Mouse (Mus musculus): ENCODE measurements at regions not wholly inside any gene's neighbourhood (a gene's known extent, or its start where the extent isn't known, plus 50 kb on each side); places are given as distances from the start of the nearest gene placed in this dataset.

DNA sequence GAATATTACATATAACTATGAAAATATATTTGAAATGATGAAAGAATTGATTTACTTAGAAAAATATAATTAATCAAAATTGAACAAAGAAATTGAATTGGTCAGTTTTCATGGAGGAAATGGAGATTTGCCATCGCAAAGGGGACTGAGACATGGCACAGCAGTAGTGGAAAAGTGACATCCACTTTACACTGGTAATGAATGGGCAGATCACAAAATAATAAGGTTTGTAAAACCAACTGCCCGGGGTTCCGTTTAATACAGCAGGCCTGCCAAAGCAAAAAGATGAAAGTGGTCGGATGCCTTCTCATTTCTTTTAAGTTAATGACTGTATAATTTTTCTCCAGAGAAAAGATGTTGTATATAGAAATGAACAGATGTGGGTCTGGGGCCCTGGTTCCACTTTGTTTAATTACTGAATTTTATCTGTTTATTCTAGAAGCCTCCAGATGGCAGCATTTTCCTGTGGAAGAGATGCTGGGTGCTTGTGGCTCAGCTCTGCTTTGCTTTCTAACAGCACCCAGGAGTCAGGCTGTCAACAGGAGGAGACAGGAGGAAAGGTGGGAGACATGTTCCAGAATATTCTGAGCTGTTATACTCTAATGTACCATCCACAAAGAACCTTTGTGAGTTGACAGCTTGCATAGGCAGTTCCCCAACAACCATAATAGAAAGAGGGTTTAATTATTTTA lies 75.6 kb upstream of the Fbxl17 start:
- peak; percentile 31 for DNase-seq (ENCODE audit: extremely low spot score)

DNA sequence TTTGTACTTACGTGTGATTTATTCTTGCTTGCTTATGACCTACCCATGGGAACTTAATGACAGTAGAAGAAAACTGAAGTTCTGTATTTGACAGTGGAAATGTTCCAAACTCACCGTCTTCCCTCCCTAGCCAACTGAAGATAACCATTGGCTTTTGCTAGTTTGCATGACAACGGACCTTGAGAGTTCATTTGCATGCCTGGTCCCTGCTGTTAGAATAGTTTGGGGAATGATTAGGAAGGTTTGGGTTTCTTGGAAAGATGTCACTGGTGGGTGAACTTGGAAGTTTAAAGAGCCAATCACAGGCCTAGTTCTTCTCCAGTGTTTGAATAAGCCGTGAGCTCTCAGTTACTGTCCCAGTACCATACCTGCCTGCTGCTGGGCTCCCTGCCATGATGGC lies 83.1 kb upstream of the Fbxl17 start:
- DNase-seq (ENCODE audit: extremely low spot score) = no peak

DNA sequence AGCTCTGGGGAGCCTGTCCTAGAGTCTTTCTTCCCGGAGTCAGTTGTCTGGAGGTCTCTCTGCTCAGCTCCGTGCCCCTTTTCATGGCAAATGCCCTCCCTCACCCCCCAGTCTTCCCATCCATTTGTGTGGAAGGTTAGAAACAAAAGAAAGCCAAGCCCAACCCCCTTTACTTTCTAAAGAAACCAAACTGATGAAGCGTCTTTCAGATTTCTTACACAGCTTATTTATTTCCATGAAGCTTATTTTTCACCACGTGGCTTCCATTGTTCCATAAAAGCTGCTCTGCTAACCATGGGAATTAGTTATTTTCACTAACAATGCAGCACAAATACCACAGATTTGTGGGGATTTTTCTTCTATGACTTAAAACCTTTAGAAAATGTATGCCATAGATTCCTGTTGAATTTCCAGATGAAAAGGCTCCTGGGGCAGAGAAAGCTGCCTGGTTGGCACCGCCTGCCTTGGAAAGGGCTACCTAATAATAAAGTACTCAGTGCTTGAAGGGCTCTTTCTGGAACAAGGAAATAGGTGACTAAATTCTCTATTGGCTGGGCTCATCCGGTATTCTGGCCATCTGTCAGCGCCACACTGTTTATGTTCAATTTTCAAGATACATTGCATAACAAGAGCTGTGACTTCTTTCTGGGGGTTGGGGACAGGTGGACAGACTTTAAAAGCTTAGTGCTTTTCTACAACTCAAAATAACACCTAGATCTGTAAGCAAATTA lies 107.4 kb upstream of the Fbxl17 start:
- no peak for DNase-seq (ENCODE audit: extremely low spot score)

DNA sequence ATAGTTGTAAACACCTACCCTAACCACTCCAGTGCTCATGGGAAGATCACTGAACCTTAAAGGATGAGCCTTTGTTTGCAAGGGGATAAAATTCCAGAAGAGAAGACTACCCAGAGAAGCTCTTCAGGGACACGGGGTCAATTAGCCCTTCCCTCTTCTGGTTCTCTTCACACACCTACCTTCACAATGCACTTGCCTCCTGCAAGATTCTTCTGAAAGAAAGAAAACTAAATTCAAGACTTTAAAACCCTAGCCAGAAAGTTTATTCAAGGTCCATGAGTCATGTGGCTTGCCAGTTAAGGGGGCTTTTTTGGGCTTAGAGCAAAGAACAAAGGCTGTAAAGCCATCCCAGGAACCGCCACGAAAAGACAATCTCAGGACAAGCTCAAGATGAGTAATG lies 122.9 kb upstream of the Fbxl17 start:
- no peak for DNase-seq (ENCODE audit: extremely low spot score)

DNA sequence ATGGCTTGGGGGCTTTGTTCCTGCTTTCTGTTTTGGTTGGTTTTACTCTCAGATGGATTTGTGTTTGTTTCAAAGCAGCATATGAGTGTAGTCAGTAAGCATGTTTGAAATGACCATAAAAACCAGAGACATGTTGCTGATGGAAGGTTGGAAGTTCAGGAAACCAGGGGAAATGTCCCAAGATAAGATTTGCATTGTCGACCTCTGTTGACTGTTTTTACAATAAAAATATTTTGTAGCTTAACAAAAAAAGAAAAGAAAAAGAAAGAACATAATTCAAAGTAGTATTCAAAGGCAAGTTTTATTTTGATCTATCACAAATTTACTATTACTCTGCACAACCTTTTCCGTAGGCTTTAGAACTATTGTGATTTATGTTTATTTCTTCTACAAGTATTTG lies 137.8 kb upstream of the Fbxl17 start:
- DNase-seq (ENCODE audit: extremely low spot score) = no peak

DNA sequence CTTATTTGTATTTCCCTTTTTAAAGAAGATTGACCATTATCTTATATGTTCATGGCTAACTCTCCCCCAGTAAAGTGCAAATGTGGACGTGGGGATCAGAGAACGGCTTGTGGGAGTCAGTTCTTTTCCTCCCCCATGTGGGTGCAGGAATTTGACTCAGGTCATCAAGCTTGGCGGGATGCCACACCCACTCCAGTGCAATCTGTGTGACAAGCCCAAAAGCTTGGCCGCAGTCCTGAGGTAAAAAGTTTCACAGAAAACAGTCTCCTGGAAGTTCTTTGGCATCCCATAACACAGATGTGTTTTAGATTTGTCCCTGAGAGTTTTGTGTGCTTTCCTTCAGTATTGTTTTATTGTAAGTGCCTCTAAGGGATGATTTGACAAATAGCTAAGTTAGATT lies 144.6 kb upstream of the Fbxl17 start:
- DNase-seq (ENCODE audit: extremely low spot score) = no peak

DNA sequence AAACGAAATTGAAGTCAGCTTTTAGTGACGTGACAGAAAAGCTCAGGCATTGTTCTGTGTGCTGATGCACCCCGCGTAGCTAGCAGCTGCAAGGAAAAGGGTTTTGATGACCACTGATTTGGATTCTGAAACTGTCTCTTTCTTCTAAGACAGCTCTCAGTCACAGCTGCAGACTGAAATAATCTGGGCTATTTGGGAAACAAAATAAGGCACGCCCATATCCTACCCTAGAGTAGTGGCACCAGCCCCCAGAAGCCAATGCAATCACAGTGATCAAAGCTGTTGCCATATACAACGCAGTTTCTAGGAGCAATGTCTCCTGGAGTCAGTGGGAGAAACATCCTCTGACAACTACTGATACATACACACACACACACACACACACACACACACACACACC lies 157.9 kb upstream of the Fbxl17 start:
- DNase-seq (ENCODE audit: extremely low spot score) = no peak

DNA sequence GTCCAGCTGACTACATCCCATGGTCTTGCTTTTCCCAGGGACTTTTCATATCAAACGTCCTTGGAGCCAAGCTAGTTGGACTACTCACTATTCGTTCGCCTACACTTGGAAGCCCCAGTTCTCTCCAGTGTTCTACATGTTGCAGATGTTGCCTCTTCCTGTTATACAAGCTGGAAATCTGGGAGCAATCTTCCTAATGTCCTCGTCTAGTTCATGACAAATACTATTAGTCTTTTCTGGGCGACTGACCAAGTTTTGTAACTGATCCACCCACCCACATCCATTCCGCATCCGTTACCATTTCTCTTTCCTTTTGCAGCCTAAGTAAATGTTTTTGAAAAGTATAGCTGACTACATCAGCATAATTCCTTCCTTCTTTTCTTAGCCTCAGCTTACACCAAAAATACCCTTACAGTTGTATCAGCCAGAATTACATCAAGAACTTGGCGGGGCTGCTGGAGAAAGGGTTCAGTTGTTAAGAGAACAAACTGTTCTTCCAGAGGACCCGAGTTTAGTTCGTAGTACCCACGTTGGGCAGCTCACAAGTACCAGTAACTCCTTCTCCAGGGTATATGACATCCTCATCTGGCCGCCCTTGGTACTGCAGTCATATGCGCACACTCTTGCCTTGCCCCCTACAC lies 161.1 kb upstream of the Fbxl17 start:
- DNase-seq (ENCODE audit: extremely low spot score) = no peak

DNA sequence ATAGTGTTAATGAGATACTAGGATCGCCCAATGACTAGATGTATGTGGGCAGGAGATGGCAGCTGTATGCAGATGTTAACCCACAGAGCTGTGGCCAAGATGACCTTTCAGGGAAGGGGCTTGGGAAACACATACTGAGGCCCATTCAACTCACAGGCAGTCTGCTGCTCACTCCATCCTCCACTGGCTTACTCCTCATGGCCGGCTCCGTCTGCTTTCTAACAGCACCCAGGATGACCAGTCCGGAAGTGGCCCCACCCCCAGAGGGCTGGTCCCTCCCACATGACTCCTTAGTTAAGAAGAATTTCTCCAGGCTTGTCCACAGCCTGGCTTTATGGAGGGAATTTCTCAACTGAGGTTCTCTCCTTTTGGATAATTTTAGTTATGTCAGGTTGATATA lies 161.8 kb upstream of the Fbxl17 start:
- DNase-seq (ENCODE audit: extremely low spot score) = no peak

DNA sequence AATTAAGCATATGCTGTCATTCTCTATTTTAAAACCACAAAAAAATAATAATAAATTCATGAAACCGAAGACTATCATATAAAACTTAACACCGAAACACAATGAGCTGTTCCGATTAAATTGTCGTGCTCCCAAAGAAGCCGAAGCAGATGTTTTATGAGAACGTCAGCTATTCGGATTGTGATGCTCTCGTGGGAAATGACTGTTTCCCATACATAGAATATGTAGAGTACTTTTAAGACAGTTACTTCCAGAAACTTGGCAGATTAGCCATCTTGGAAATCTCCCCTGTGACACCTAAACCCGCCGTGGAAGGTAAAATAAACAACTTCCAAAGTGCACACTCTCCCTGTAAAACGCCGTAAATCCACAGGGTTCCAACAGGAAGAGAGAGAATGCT lies 162.4 kb upstream of the Fbxl17 start:
- DNase-seq (ENCODE audit: extremely low spot score) = no peak

DNA sequence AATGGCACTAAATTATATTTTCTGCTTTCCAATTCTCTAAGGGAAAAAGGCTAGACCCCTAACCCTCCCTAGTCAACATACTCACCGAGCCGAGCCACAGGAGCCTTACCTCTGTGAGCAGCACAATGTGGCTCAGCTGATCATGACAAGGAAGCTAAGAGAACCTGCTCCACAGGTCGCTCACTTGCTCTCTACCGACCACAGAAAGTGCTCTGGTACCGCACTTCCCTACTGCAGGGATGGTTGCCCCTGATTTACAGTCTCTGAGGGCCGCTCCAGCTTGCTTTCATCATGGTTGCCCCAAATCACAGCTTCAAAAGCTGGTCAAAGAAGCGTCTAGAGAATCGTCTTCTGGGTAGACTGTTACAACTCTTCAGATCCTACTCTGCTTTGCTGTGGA lies 177.0 kb upstream of the Fbxl17 start:
- DNase-seq (ENCODE audit: extremely low spot score) = no peak

DNA sequence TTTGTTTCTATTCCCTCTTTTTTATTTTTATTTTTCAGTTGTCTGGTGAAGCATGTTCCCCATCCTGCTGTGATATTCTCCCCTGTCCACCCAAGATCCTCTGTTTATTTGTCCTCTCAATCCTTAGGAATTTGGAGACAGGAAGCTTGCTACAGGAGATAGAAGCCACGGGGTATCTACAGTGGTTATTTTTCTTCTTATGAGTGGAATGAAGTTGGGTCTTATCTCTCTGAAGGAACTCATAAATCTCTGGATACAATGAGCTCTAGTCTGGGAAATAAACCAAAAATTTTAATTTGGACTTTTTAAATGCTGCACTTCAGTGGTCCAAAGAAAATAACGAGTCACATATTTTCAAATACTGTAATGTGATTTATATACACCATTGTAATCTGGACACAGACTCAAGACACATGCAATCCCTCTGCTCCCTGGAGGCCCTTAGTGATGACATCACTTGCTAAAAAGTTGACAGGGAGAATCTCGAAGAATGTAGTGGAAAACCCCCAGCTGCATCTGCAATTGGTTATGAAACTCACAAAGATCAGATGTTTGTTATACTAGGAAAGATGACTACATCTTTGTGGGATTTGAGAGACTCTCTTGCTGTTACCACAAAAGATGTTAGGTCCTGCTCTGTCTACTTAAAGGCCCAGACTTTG lies 178.3 kb upstream of the Fbxl17 start:
- DNase-seq (ENCODE audit: extremely low spot score) = no peak

DNA sequence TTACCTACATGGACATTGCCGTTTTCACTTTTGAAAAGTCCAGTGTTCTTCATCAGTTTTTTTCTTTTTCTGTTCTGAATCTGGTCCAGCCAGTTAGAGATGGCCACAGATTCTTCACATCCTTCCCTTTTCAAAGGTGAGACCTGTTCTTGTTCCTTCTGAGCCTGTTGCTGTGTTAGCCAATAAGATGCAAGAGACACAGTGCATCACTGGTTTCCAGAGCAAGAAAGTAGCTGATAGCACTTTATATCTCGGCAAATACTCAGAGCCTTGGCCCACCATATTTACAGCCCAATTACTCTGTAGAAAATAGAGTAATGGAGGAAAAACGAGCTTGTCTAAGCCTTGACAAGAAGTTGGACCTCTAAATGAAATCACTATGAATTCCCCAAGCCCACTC lies 180.7 kb upstream of the Fbxl17 start:
- DNase-seq (ENCODE audit: extremely low spot score) = no peak

DNA sequence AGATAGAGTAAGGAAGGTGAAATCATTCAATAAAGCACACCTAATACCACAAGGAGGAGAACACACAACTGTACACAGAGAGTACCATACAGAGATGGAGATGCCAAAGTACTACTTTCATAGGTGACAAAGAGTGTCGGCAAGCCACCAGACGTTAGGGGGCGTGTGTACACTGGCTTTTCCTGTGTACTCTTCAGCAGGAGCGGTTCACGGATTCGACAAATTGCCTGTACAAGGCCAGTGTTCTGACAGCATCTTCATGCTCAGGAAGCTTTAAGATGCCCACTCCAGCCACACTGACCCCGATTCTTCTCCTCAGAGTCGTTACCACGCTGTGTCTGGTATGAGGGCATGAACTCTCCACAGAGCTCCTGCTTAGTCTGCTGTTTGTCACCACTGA lies 179.5 kb upstream of the Fer start:
- DNase-seq (ENCODE audit: extremely low spot score) = no peak

DNA sequence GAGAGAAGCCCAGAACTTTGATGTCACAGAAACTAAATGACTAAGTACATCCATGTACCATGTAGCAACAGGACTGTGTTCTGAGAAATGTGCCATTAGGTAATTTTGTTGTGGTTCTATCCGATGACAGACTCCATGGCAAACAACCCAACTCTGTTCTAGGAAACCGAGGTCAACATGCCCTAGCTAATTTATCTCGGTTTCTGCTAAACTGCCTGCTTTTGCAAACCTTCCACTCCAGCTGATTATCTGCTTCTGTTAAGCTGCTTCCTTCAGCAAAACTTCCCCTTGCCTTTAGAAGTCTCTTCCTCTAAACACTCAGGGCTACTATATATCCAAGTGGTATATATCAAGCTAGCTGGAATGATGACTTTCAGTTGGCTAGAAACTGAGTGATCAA lies 178.8 kb upstream of the Fer start:
- no peak for DNase-seq (ENCODE audit: extremely low spot score)

DNA sequence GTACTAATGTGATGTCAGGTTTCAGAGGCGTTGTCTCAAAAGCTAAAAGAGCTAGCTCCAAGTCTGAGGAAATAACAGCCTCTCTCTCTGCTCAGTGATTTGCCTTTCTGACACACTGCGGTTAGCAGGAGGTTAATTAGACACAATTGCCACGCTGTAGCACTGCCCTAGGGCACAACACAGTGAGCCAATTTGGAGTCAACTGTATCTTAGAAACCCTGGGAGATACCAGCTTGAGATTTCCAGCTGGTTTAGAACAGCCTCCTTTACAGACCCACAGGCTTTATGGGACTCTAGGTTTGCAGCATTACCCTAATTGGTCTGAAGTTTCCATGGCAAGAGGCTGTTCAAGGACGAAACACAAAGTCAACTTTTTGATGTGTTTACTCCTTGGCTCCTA lies 176.9 kb upstream of the Fer start:
- no peak for DNase-seq (ENCODE audit: extremely low spot score)

DNA sequence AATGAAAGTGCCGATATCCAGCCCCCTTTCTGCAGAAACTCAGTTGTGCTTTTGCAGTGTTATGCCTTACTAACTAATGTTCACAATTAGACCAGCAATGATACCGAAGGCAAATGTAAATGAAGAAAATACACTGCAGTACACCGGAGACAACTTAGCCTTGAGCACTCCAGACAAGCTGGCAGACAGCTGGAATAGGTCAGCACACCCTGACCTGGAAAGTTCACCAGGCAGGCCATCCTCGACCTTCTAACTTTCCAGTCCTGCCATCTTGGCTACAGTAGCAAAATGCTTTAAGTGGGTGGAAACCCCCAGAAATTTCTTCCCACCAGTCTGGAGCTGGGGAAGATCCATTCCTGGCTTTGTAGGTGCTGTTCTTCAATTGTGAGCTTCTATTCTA lies 176.5 kb upstream of the Fer start:
- DNase-seq (ENCODE audit: extremely low spot score) = no peak

DNA sequence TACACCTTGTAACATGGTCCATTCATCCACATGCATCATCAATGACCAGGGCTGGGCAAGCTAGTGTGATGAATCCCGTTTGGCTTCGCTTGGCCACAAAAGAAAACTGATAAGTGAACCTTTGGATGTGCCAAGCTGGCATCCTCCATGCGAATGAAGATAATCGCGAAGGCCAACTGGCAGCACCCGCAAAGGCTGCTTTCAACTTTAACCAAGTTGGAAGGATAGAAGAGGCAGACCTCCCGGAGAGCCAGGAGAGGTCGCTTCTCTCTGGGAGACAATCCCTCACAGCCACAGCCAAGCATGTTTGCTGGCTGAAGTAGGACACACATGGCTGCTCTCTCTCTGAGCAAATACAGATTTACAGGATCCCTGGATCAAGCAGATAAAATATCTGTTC lies 173.6 kb upstream of the Fer start:
- DNase-seq (ENCODE audit: extremely low spot score) = no peak

DNA sequence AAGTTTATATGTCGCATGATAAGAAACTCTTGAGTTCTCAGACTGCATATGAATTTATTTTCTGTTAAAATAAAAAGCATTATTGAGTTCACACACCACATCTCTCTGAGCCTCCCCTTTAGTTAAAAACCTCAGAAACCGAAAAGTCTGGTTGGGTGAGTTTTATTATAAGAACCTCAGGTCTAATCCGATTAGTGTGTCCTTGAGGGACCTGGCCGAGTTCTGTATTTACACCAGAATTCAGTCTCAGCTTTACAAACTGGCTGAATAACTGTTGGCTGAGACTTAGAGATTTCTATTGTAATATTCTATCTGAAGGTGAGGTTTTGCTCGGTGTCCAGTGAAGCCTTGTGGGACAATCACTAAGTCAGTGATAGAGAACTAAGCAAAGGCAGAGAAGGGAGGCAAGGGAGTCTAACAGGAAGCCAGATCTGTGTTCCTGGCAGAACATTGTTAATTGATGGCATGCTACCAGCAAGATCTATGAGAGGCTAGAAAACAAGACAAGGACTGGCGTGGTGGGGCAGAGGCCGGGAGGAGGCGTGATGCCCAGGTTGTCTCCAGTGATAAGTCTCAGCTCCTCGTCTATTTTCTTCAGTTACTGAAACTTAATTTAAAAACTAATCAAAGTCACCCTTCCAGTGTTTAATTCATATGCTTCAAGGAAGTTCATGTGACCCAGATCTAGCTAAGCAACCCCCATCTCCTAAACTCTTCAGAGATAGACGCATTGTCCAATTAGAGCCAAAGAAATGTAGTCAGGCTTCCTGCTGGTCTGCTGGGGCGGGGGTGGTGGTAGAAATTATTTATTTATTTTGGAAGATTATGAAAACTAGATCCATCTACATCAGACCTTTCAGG lies 171.8 kb upstream of the Fer start:
- DNase-seq (ENCODE audit: extremely low spot score) = no peak

DNA sequence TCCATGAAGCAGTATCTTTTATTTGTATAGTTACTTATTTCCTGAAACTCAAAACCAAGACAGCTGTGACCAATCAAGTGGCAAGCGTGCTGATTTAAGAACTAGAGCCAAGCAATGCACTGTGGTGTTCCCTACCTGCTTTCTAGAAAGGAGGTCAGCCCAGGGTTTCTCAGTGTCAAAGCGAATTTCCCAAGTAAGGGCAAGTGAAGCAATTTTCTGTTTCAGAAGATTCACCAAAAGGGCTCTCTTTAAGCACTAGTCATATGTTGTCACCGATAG lies 171.2 kb upstream of the Fer start:
- DNase-seq (ENCODE audit: extremely low spot score) = no peak

DNA sequence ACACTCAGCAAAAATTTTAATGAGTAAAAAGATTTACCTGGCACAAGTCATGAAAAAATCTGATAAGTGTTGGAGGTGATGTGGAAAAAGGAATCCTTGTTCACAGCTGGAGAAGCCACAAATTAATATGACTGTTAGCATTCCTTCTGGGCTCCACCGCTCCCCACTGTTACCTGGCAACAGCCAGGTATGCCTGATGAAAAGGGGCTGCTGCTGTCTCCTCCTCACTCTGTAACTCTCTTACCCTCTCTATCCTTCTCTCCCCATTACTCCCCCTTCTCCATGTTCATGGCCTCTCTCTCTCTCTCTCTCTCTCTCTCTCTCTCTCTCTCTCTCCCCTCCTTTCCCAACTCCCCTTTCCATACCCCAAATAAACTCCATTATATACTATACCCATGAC lies 169.6 kb upstream of the Fer start:
- DNase-seq (ENCODE audit: extremely low spot score) = no peak

DNA sequence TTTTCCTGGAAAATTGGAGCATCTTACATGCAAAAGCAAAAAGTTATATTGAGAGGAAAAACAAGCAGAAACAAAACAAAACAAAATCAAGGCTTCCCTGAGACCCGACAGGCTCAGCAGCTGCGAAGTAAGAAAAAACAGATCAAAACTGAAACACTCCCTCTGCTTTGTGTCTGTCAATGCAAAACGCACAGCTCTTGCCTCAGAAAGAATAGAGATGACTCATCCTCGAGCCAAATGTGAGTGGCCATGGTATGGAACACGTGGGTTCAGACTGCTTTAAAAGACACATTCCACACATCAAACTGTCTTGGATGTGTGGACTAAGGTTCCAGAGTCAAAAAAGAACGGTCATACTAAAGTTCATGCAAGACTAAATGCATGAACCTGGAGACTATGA lies 163.3 kb upstream of the Fer start:
- no peak for DNase-seq (ENCODE audit: extremely low spot score)

Measured in embryo, embryonic 9.5 days (tissue).